Mouse (Mus musculus) CD4-positive naive resting alpha-beta T cell, adult 76 days (primary cell): ENCODE data around the gene Myocos. TPM values are rescaled to one million over a fixed set of nuclear protein-coding genes. Genes with fewer than 3 reads are reported as not detected.

Experiments
- total RNA-seq: library from RNA; stranded (reverse); gene quantifications from one replicate; pipeline ENCODE4 v1.2.4, GENCODE M21; 2023

Gene Myocos
- not detected for total RNA-seq

DNA sequence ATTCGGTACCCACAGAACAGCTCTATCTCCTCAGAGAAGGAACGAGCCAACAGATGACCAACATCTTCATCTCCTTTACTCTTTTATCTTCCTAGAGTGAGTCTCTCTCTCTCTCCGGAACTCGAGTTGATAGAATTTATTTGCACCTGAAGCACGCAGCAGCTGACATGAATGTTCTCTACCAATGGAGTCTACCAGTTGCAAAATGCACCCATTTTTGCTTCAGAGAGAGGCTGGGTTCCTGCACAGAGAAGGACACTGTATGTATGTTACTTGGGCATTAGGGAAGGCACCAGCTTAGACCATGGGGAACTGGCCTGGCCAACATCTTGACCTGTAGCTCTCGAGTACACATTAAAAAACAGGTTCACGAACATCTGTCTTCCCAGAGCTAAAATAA, at the start of gene Myocos:
Myocos (minus strand) TSS at position 101 of the 400 bp plus-strand sequence.

DNA sequence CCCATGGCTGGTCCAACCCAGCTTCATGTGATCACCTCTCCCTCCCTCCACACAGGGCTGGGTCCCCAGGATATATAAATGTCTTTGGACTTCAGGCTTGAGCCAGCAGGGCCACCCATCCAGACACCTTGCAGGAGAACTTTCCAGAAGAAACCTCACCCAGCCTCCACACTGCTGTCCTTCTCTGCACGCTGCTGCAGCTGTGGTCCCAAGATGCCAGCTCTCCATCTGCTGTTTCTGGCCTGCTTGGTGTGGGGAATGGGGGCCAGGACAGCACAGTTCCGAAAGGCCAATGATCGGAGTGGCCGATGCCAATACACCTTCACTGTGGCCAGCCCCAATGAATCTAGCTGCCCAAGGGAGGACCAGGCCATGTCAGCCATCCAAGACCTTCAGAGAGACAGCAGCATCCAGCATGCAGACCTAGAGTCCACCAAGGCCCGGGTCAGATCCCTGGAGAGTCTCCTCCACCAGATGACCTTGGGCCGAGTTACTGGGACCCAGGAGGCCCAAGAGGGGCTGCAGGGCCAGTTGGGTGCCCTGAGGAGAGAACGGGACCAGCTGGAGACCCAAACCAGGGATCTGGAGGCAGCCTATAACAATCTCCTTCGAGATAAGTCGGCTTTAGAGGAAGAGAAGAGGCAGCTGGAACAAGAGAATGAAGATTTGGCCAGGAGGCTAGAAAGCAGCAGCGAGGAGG, 18.8 kb downstream of the Myocos start, which contains the start of gene Myoc:
Myoc (plus strand) TSS at position 105 of the 700 bp plus-strand sequence.

Other genes starting within 250 kb of the Myocos start
- gene Dnm3, start 180.2 kb downstream of the Myocos start, total RNA-seq: 1.2 TPM
- 11.9 TPM for gene Mettl13, start 109.7 kb downstream of the Myocos start, total RNA-seq
- gene Vamp4, start 87.7 kb downstream of the Myocos start, total RNA-seq: 93.3 TPM
- not detected for gene Myoc, start 19.1 kb downstream of the Myocos start, total RNA-seq
- 677 TPM for gene Prrc2c, start 82.3 kb upstream of the Myocos start, total RNA-seq
- gene Fmo4, start 155.8 kb upstream of the Myocos start, total RNA-seq: not detected
- gene Fmo1, start 208.4 kb upstream of the Myocos start, total RNA-seq: not detected
- gene Fmo2, start 240.5 kb upstream of the Myocos start, total RNA-seq: not detected